Comparison of ENCODE assay signal across 27 mouse cellular contexts in genomic region chr7:70217137-70217536, GRCm38 (mm10).
DNase-seq lines count a peak whose midpoint lies in the region; ATAC-seq and TF ChIP-seq lines count a peak whose summit lies in the region.
"Had no signal": no experiment of that assay in that cellular context is flagged by ENCODE, and none has a peak within 500 bp of the region (broad histone marks: within the 10 kb centered on the region; RNA-seq: fewer than 3 reads in every experiment).

No protein-coding gene starts in this region.

- TF ChIP-seq POLR2A in limb, embryonic 14.5 days (IDR thresholded peaks at IDR 0.05; ENCODE audit: borderline replicate concordance, extremely low read depth, insufficient read depth, insufficient read length): no peak

- H3K36me3 ChIP-seq in limb, embryonic 14.5 days (ENCODE audit: control insufficient read depth, insufficient read depth, low read length): no peaks in the 10 kb centered on the region
- H3K36me3 ChIP-seq in limb, embryonic 10.5 days: no peaks in the 10 kb centered on the region
- H3K36me3 ChIP-seq in intestine, postnatal 0 days (ENCODE audit: control insufficient read depth, insufficient read depth): no peaks in the 10 kb centered on the region
- H3K36me3 ChIP-seq: embryonic facial prominence, embryonic 13.5 days; embryonic facial prominence, embryonic 15.5 days; forebrain, embryonic 10.5 days; forebrain, embryonic 12.5 days; G1E had no signal

- H3K4me1 ChIP-seq in limb, embryonic 14.5 days (ENCODE audit: control insufficient read depth, insufficient read depth, low read length): no peaks in the 10 kb centered on the region
- 0 out of 2 replicates have a peak, but pooled peaks cover 6% of the 10 kb centered on the region for H3K4me1 ChIP-seq in limb, embryonic 10.5 days
- no peaks in the 10 kb centered on the region for H3K4me1 ChIP-seq in intestine, postnatal 0 days (replicated peaks; ENCODE audit: control insufficient read depth, insufficient read depth, low read length)
- H3K4me1 ChIP-seq: embryonic facial prominence, embryonic 15.5 days; forebrain, embryonic 10.5 days; forebrain, embryonic 12.5 days had no signal

- H3K9ac ChIP-seq in limb, embryonic 14.5 days (ENCODE audit: low read depth, low read length, severe bottlenecking): no peak overlapping the region
- no peak overlapping the region for H3K9ac ChIP-seq in intestine, postnatal 0 days (ENCODE audit: low read depth, low read length)
- H3K9ac ChIP-seq: embryonic facial prominence, embryonic 13.5 days; embryonic facial prominence, embryonic 15.5 days; forebrain, embryonic 12.5 days had no signal

- H3K4me3 ChIP-seq in limb, embryonic 14.5 days (replicated peaks; ENCODE audit: low read length): no peak overlapping the region
- H3K4me3 ChIP-seq in limb, embryonic 10.5 days: no peak overlapping the region
- H3K4me3 ChIP-seq in intestine, postnatal 0 days (ENCODE audit: low read depth, low read length): no peak overlapping the region
- H3K4me3 ChIP-seq: embryonic facial prominence, embryonic 13.5 days; embryonic facial prominence, embryonic 15.5 days; erythroblast, embryonic 14.5 days; forebrain, embryonic 10.5 days; forebrain, embryonic 12.5 days had no signal

- 37% methylated on average over 2 of the region's 2 CpGs for WGBS in limb, embryonic 14.5 days
- 93% methylated on average over 2 of the region's 2 CpGs for WGBS in limb, embryonic 10.5 days
- 57% methylated on average over 2 of the region's 2 CpGs for whole genome bisulfite sequencing in intestine, postnatal 0 days

- H3K9me3 ChIP-seq in limb, embryonic 14.5 days (ENCODE audit: control insufficient read depth, low read length): no peaks in the 10 kb centered on the region
- H3K9me3 ChIP-seq in limb, embryonic 10.5 days (replicated peaks): no peaks in the 10 kb centered on the region
- no peaks in the 10 kb centered on the region for H3K9me3 ChIP-seq in intestine, postnatal 0 days (ENCODE audit: control insufficient read depth)
- H3K9me3 ChIP-seq: embryonic facial prominence, embryonic 13.5 days; embryonic facial prominence, embryonic 15.5 days; forebrain, embryonic 10.5 days; forebrain, embryonic 12.5 days had no signal

- ATAC-seq in limb, embryonic 14.5 days (ENCODE audit: low FRiP score, low read depth): no peak
- ATAC-seq in intestine, postnatal 0 days: peak; percentile 71
- ATAC-seq: activated CD4-positive, CD25-positive, alpha-beta regulatory T cell, adult 4 months; CD4-positive, CD25-positive, alpha-beta regulatory T cell, adult 4 months; forebrain, embryonic 14.5 days; forebrain, embryonic 16.5 days; Patski had no signal

- H3K27ac ChIP-seq in limb, embryonic 14.5 days (replicated peaks; ENCODE audit: low read depth, low read length): no peak overlapping the region
- no peak overlapping the region for H3K27ac ChIP-seq in limb, embryonic 10.5 days
- H3K27ac ChIP-seq in intestine, postnatal 0 days (ENCODE audit: low read depth, low read length): no peak overlapping the region
- H3K27ac ChIP-seq: embryonic facial prominence, embryonic 13.5 days; embryonic facial prominence, embryonic 15.5 days; forebrain, embryonic 10.5 days; forebrain, embryonic 12.5 days had no signal

- no peaks in the 10 kb centered on the region for H3K27me3 ChIP-seq in limb, embryonic 14.5 days (ENCODE audit: control insufficient read depth, insufficient read depth, low read length)
- no peaks in the 10 kb centered on the region for H3K27me3 ChIP-seq in limb, embryonic 10.5 days (ENCODE audit: low read depth, poor library complexity, severe bottlenecking)
- H3K27me3 ChIP-seq in intestine, postnatal 0 days (replicated peaks; ENCODE audit: control insufficient read depth, insufficient read depth, low read length): no peaks in the 10 kb centered on the region
- H3K27me3 ChIP-seq: CH12.LX; embryonic facial prominence, embryonic 15.5 days; forebrain, embryonic 12.5 days; Patski had no signal

- no peak for TF ChIP-seq CTCF in intestine, postnatal 0 days (IDR thresholded peaks at IDR 0.05; ENCODE audit: low read depth)

- no peak overlapping the region for H3K4me2 ChIP-seq in limb, embryonic 14.5 days (replicated peaks; ENCODE audit: low read depth, low read length, severe bottlenecking)
- H3K4me2 ChIP-seq in intestine, postnatal 0 days (replicated peaks; ENCODE audit: low read depth): no peak overlapping the region
- H3K4me2 ChIP-seq: embryonic facial prominence, embryonic 13.5 days; embryonic facial prominence, embryonic 15.5 days; forebrain, embryonic 12.5 days had no signal

- DNase-seq in limb, embryonic 14.5 days (ENCODE audit: low spot score): peak; percentile 4
- DNase-seq in limb, embryonic 10.5 days (ENCODE audit: low spot score): no peak
- DNase-seq in retina, postnatal 1 day: no peak
- no peak for DNase-seq in heart, postnatal 4 days
- DNase-seq: adrenal gland, adult 8-10 months; adrenal gland, postnatal 14 days; adrenal gland, postnatal 36 days; B cell, adult 2 months; cerebellum, adult 11-12 months; cerebellum, adult 2 months; cerebellum, adult 9-10 months; cerebellum, postnatal 10 days; cerebellum, postnatal 36 days; embryo, embryonic 11 days had no signal
